Mouse (Mus musculus) limb, embryonic 14.5 days (tissue): ENCODE data around the gene Calcrl. TPM values are rescaled to one million over a fixed set of nuclear protein-coding genes. Genes with fewer than 3 reads are reported as not detected.

Experiments
- ATAC-seq: fragments of 200-750 bp; cut with Nextera tagmentation; 2 replicates; pipeline ENCODE4 v1.8.0; 2017; ENCODE audit warnings: low read depth, moderate number of reproducible peaks, moderate TSS enrichment; ENCODE audit not compliant: low FRiP score
- DNase-seq: peaks from one replicate; pipeline ENCODE4 v3.0.0-alpha.2; 2015; ENCODE audit warnings: low spot score
- H3K27ac ChIP-seq: fragments of 300-500 bp; sonication (generic); replicated peaks from 2 replicates; pipeline ENCODE4 v1.5.1; 2014; ENCODE audit warnings: low read depth, mild to moderate bottlenecking, low read length, moderate library complexity, mixed read lengths
- H3K27me3 ChIP-seq: fragments of 300-500 bp; sonication (generic); 2 replicates; pipeline ENCODE4 v1.6.1; 2014; ENCODE audit warnings: low read length, mixed read lengths; ENCODE audit not compliant: control insufficient read depth, insufficient read depth
- H3K36me3 ChIP-seq: fragments of 300-500 bp; sonication (generic); 2 replicates; pipeline ENCODE4 v1.6.1; 2014; ENCODE audit warnings: mild to moderate bottlenecking, low read length, moderate library complexity, mixed read lengths; ENCODE audit not compliant: control insufficient read depth, insufficient read depth
- H3K4me1 ChIP-seq: fragments of 300-500 bp; sonication (generic); 2 replicates; pipeline ENCODE4 v1.6.1; 2014; ENCODE audit warnings: antibody characterized with exemption, low read length, mixed read lengths; ENCODE audit not compliant: control insufficient read depth, insufficient read depth
- H3K4me2 ChIP-seq: fragments of 300-500 bp; sonication (generic); replicated peaks from 2 replicates; pipeline ENCODE4 v1.6.1; 2014; ENCODE audit warnings: low read depth, mild to moderate bottlenecking, low read length, moderate library complexity; ENCODE audit not compliant: severe bottlenecking
- H3K4me3 ChIP-seq: fragments of 300-500 bp; sonication (generic); replicated peaks from 2 replicates; pipeline ENCODE4 v1.5.1; 2014; ENCODE audit warnings: low read length
- H3K9ac ChIP-seq: fragments of 300-500 bp; sonication (generic); 2 replicates; pipeline ENCODE4 v1.6.1; 2014; ENCODE audit warnings: mild to moderate bottlenecking, low read depth, low read length, moderate library complexity; ENCODE audit not compliant: severe bottlenecking
- H3K9me3 ChIP-seq: fragments of 300-500 bp; sonication (generic); 2 replicates; pipeline ENCODE4 v1.6.1; 2016; ENCODE audit warnings: low read length; ENCODE audit not compliant: control insufficient read depth
- POLR2A ChIP-seq: fragments of 200-500 bp; IDR thresholded peaks from 2 replicates; pipeline ENCODE4 v1.8.0; 2012; ENCODE audit warnings: inconsistent platforms, mild to moderate bottlenecking, moderate library complexity, borderline replicate concordance; ENCODE audit not compliant: insufficient read depth, insufficient read length; ENCODE audit errors: extremely low read depth
- WGBS: fragments of 180-500 bp; shearing (Covaris S2); extraction: QIAGEN DNeasy Blood & Tissue Kit; methylation state at CpG from one replicate; pipeline ENCODE4 v1.1.7; 2014; 5-methylcytosine and 5-hydroxymethylcytosine counted together
- polyA plus RNA-seq, 2 experiments: library from polyadenylated mRNA; depleted of rRNA in 1 of 2; stranded (reverse) in 1 of 2; unstranded in 1 of 2; fragments of >200 nt; fragmentation: Nextera tagmentation in 1 of 2; extraction: Ambion mirVana in 1 of 2; gene quantifications; 2 replicates each; pipeline versions ENCODE4 v1.2.1 to v1.2.3; 2012 to 2014

Gene Calcrl
- polyA plus RNA-seq, 2 experiments = 6.5 to 18.2 TPM

DNA sequence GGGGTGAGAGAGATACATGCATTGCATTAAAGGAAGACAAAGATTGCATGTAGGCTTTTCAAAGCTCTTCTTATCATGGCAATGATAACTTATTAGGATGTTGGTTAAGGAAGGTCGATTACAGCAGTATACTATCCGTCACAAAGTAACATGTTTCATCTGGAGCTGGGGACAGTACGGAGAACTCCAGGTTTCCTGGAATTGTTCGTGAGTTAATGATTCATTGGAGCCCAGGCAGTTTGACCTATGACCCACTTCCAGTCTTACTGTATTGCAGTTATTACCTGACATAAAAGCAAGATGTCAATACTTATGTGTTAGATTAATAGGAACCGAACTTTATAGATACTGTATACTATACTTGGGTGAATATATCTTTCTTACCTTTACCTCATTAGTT is 46.5 kb downstream of the Calcrl start:
- no peaks in the 10 kb centered on the region for H3K27me3 ChIP-seq
- DNase-seq = no peak

DNA sequence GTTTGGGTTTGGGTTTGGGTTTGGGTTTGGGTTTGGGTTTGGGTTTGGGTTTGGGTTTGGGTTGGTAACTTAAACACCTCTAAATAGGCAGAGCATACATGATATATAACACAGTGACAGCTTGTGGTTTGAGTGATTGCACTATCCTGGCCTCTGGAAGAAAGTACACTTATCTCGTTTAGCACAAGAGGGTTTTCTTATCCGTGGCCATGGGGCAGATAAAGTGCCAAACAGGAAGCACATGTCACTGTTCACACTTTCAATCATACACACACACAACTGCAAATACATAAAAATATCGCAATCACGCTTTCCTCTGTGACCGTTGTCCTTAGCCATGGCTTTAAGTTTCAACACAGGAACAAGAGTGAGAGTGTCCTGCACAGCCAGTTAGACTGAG is 56.0 kb downstream of the Calcrl start:
- Histone ChIP-seq H3K9ac (no peak overlapping the region), H3K4me3 (no peak overlapping the region), H3K4me1 (no peaks in the 10 kb centered on the region), H3K36me3 (no peaks in the 10 kb centered on the region), H3K4me2 (no peak overlapping the region), H3K9me3 (no peaks in the 10 kb centered on the region), H3K27me3 (no peaks in the 10 kb centered on the region), H3K27ac (no peak overlapping the region; the same call in 1 of the 2 replicates)
- WGBS = 51% methylated on average over 5 of the region's 5 CpGs
- DNase-seq (no peak), ATAC-seq (no peak)
- no peak for TF ChIP-seq POLR2A

More for the DNA sequence above, 46.5 kb downstream of the Calcrl start:
- no peaks in the 10 kb centered on the region for H3K9me3 ChIP-seq
- no peak overlapping the region for H3K4me2 ChIP-seq
- no peak for ATAC-seq
- no peak overlapping the region for H3K9ac ChIP-seq
- no peak overlapping the region for H3K27ac ChIP-seq
- no peaks in the 10 kb centered on the region for H3K36me3 ChIP-seq
- no peak overlapping the region for H3K4me3 ChIP-seq
- WGBS = 71% methylated on average over 5 of the region's 5 CpGs
- TF ChIP-seq POLR2A = no peak
- H3K4me1 ChIP-seq = no peaks in the 10 kb centered on the region

DNA sequence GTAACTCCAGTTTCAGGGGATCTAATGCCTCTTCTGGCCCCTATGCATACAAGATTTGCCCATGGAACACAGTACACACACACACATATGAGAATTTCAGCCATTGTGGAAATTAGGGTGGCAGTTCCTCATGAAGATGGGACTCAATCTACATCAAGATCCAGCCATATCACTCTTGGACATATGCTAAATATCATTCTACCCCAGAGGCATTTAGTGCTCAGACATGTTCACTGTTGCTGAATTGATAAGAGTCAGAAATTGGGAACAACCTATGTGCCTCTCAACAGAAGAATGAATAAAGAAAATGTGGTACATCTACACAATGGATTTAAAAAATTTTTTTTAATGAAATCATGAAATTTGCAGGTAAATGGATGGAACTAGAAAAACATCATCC is 58.5 kb downstream of the Calcrl start:
- H3K9ac ChIP-seq = no peak overlapping the region
- no peak overlapping the region for H3K4me3 ChIP-seq
- no peak for TF ChIP-seq POLR2A
- no peak overlapping the region for H3K27ac ChIP-seq
- ATAC-seq (no peak), DNase-seq (no peak)
- H3K9me3 ChIP-seq = no peaks in the 10 kb centered on the region
- no peaks in the 10 kb centered on the region for H3K27me3 ChIP-seq
- H3K36me3 ChIP-seq = no peaks in the 10 kb centered on the region
- H3K4me1 ChIP-seq = no peaks in the 10 kb centered on the region
- no peak overlapping the region for H3K4me2 ChIP-seq

DNA sequence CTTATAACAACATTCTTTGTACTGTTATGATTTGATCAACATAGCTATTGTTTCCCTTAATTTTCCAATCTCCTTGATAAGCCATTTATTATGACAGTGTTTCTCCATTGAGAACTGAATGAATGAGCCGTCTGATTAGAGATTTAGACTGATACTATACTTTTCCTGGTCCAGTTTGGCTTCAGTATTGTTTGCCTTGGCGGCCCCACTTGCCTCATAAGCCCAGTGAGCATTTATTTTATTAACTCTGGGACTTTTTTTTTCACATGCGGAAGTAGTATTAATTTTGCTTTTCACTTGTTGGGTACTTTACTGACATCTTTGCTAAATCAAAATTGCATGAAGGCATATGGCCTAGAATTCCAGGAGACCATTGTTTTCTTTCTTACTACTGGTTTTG is 59.9 kb downstream of the Calcrl start:
- ATAC-seq = no peak
- Histone ChIP-seq H3K9me3 (no peaks in the 10 kb centered on the region), H3K27ac (no peak overlapping the region), H3K4me3 (no peak overlapping the region), H3K4me2 (no peak overlapping the region), H3K4me1 (no peaks in the 10 kb centered on the region), H3K27me3 (no peaks in the 10 kb centered on the region), H3K9ac (no peak overlapping the region), H3K36me3 (no peaks in the 10 kb centered on the region)
- WGBS = 69% methylated on average over 3 of the region's 3 CpGs
- no peak for TF ChIP-seq POLR2A
- DNase-seq = no peak

DNA sequence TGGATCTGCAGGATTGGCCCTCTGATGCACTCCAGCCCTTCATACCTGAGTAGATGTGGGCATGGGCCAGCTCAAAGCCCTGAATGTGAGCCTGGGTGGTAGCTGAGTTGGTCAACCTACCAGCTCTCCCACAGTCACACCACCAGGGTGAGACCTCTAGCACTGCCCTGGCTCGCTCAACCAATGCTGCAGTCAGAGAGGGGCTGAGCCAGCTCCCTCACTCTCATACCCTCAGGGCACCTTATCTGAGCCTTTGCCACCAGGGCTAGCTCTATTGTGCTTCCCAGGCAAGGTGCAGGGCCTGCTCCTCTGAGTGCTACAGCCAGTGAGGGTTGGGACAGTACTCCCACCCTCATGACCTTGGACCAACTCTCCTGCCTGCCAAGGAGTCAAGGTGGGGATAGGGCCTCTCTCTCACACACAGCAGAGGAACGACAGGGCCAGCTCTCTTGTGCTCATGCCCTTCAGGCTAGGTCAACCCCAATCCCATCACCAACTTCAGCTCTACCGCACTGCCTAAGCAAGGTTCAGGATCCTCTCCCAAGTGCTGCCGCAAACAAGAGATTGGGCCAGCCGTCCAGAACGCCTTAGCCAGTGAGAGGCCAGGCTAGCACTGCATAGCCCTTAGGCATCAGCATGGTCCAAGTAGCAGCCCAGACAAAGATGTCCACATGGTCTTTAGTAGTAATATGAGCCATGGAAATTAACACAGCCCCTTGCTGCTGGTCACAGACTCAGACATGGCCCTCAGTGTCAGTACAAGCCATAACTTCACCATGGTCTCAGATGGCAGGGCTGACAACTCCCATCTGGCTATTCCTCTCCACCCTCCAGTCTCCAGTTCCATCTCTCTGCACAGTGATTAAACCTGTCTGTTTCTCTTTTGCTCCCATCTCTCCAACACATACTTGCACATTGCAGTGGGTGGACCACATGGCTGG is 62.2 kb downstream of the Calcrl start:
- no peak overlapping the region for H3K27ac ChIP-seq
- 85% methylated on average over 6 of the region's 6 CpGs for WGBS
- H3K9me3 ChIP-seq = no peaks in the 10 kb centered on the region
- H3K9ac ChIP-seq = no peak overlapping the region
- no peak overlapping the region for H3K4me2 ChIP-seq
- TF ChIP-seq POLR2A = no peak
- no peaks in the 10 kb centered on the region for H3K4me1 ChIP-seq
- H3K36me3 ChIP-seq = no peaks in the 10 kb centered on the region
- no peaks in the 10 kb centered on the region for H3K27me3 ChIP-seq
- no peak for DNase-seq
- H3K4me3 ChIP-seq = no peak overlapping the region
- no peak for ATAC-seq
